Mouse (Mus musculus): ENCODE measurements around the gene Ehbp1l1.

The Ehbp1l1 gene

GRCm38 (mm10) chr19:5668372-5668771 is 57.7 kb downstream of the Ehbp1l1 start:
- ATAC-seq (ENCODE audit: low TSS enrichment), result no peak

GRCm38 (mm10) chr19:5666386-5666785 is 59.7 kb downstream of the Ehbp1l1 start:
- no peak for ATAC-seq (ENCODE audit: low TSS enrichment)

- ATAC-seq (ENCODE audit: low TSS enrichment), result no peak
Measured at GRCm38 (mm10) chr19:5665465-5665864, 60.7 kb downstream of the Ehbp1l1 start.

- no peak for ATAC-seq (ENCODE audit: low TSS enrichment)
Measured at GRCm38 (mm10) chr19:5664669-5665257, 61.4 kb downstream of the Ehbp1l1 start.

- ATAC-seq (ENCODE audit: low TSS enrichment), result peak; percentile 78
Measured at GRCm38 (mm10) chr19:5662981-5663913, 62.9 kb downstream of the Ehbp1l1 start, which contains the start of gene Sipa1. Sipa1 (minus strand) TSS chr19:5663707.

GRCm38 (mm10) chr19:5662310-5662709 is 63.8 kb downstream of the Ehbp1l1 start:
- ATAC-seq (ENCODE audit: low TSS enrichment), result no peak

- no peak for ATAC-seq (ENCODE audit: low TSS enrichment)
Measured at GRCm38 (mm10) chr19:5660942-5661751, 65.0 kb downstream of the Ehbp1l1 start.

Data from frontal cortex, adult (tissue).